Mouse (Mus musculus): ENCODE data around the gene Trir. TPM values are rescaled to one million over a fixed set of nuclear protein-coding genes. Genes with fewer than 3 reads are reported as not detected.

The Trir gene
- polyA plus RNA-seq, 1 experiment = 321 TPM

DNA sequence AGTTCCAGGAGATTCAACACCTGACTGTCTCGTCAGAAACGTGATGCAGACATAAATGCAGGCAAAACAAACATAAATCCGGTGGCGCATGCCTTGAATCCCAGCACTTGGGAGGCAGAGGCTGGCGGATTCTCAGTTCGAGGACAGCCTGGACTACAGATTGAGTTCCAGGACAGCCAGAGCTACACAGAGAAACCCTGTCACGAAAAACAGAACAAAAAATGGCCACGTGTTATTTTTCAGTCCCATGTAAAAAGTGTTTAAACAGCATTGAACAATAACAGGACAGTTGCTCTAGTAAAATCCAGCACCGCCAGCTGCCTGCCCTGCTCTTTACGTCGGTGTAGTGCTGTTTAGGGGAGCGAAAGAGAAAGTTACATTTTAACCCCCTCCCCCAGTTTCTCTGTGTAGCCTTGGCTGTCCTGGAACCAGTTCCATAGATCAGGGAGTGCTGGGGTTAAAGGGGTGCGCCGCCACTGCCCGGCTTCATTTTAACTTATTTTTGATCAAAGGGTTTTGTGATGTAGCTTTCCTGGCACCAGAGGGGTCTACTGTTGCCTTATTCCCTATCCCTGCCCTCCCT is 9.2 kb downstream of the Trir start:
- H3K79me2 ChIP-seq (ENCODE audit: control insufficient read depth, insufficient read depth) = peaks cover 80% of the 10 kb centered on the region
- H3K79me3 ChIP-seq (ENCODE audit: low read depth) = peaks cover 54% of the 10 kb centered on the region
- peak overlapping the region; percentile 79 for H3K4me3 ChIP-seq (ENCODE audit: insufficient read depth, poor library complexity, severe bottlenecking)
- no peak for TF ChIP-seq USF1 (IDR thresholded peaks at IDR 0.05; ENCODE audit: low read depth)
- TF ChIP-seq FOSL1 (IDR thresholded peaks at IDR 0.05; ENCODE audit: insufficient read depth, low read length, poor library complexity, severe bottlenecking) = no peak
- TF ChIP-seq MAX (IDR thresholded peaks at IDR 0.05) = no peak
- no peak for TF ChIP-seq MYOD1 (IDR thresholded peaks at IDR 0.05; ENCODE audit: control insufficient read depth, insufficient read length, low read depth)
- no peak for TF ChIP-seq CTCF (IDR thresholded peaks at IDR 0.05; ENCODE audit: control insufficient read depth, insufficient read depth, insufficient read length)
- no peak for TF ChIP-seq CEBPB (IDR thresholded peaks at IDR 0.05; ENCODE audit: low read depth)
- no peak for TF ChIP-seq MYOG (IDR thresholded peaks at IDR 0.05; ENCODE audit: control insufficient read depth, extremely low read depth, insufficient read length)
- H3K27me3 ChIP-seq (ENCODE audit: control insufficient read depth, insufficient read depth, insufficient read length) = no peaks in the 10 kb centered on the region
- peaks cover 44% of the 10 kb centered on the region for H3K36me3 ChIP-seq (ENCODE audit: control insufficient read depth, insufficient read depth)
- peak overlapping the region; percentile 85 for H3ac ChIP-seq (ENCODE audit: control insufficient read depth, insufficient read length, low read depth)

DNA sequence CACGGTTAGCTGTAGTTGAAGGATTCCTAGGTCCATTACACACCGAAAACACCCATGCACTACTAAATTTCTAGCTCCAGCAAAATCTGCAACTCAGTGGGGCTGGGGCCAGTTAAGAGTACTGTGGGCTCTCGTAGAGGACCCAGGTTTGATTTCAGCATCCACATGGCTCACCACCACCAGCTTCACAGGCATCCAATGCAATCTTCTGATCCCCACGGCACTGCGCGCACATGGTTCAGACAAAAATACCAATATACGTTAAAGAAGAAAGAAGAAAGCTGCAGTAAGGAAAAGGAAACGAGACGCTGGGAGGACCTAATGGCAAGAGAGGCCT is 9.7 kb downstream of the Trir start:
- Histone ChIP-seq H3K79me3 (ENCODE audit: low read depth) (peaks cover 56% of the 10 kb centered on the region), H3K79me2 (ENCODE audit: control insufficient read depth, insufficient read depth) (peaks cover 80% of the 10 kb centered on the region), H3K36me3 (ENCODE audit: control insufficient read depth, insufficient read depth) (peaks cover 46% of the 10 kb centered on the region), H3ac (ENCODE audit: control insufficient read depth, insufficient read length, low read depth) (peak overlapping the region; percentile 85), H3K4me3 (ENCODE audit: insufficient read depth, poor library complexity, severe bottlenecking) (peak overlapping the region; percentile 79), H3K27me3 (ENCODE audit: control insufficient read depth, insufficient read depth, insufficient read length) (no peaks in the 10 kb centered on the region)
- TF ChIP-seq MAX (IDR thresholded peaks at IDR 0.05) (no peak), CEBPB (IDR thresholded peaks at IDR 0.05; ENCODE audit: low read depth) (no peak), CTCF (IDR thresholded peaks at IDR 0.05; ENCODE audit: control insufficient read depth, insufficient read depth, insufficient read length) (no peak), FOSL1 (IDR thresholded peaks at IDR 0.05; ENCODE audit: insufficient read depth, low read length, poor library complexity, severe bottlenecking) (no peak), MYOD1 (IDR thresholded peaks at IDR 0.05; ENCODE audit: control insufficient read depth, insufficient read length, low read depth) (no peak), USF1 (IDR thresholded peaks at IDR 0.05; ENCODE audit: low read depth) (no peak), MYOG (IDR thresholded peaks at IDR 0.05; ENCODE audit: control insufficient read depth, extremely low read depth, insufficient read length) (no peak)

DNA sequence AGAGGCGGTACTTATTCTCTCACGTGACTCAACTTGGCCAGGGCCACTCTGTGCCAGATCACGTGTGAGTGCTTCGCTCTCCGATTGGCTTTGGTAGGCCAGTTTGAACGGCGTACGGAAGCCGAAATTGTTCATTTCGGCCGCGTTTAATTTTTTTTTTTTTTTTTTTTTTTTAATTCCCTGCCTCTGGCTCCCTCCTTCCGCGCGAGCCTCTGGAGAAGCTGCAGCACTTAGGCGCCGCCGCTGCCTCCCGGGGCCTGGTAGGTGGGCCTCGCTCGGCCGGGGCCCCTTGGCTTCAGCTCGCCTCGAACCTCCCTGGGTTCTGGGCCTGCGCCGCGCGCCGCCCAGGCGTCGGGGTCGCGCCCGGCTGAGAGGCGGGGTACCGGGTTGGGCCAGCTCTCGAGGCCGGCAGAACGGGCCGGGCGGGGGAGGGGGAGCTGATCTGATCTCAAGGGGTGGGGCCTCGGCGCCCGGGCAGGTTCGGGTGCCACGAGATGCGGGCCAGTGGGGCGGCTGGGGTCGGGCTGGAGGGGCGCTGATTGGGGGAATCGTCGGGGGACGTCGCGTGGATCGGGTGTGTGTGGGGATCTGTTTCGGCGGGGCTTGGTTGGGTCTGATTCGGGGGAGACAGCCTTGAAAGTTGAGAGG is 10.2 kb downstream of the Trir start, which contains the start of gene Tnpo2:
TSS of gene Tnpo2 (plus strand) at position 198 of the 648 bp plus-strand sequence.
- H3K36me3 ChIP-seq (ENCODE audit: control insufficient read depth, insufficient read depth) = peaks cover 46% of the 10 kb centered on the region
- H3K27me3 ChIP-seq (ENCODE audit: control insufficient read depth, insufficient read depth, insufficient read length) = no peaks in the 10 kb centered on the region
- H3K4me3 ChIP-seq (ENCODE audit: insufficient read depth, poor library complexity, severe bottlenecking) = peak within 1 kb of the TSS; percentile 79
- peak within 1 kb of the TSS; percentile 85 for H3ac ChIP-seq (ENCODE audit: control insufficient read depth, insufficient read length, low read depth)
- peaks cover 52% of the 10 kb centered on the region for H3K79me3 ChIP-seq (ENCODE audit: low read depth)
- peaks cover 80% of the 10 kb centered on the region for H3K79me2 ChIP-seq (ENCODE audit: control insufficient read depth, insufficient read depth)
- TF ChIP-seq MAX (IDR thresholded peaks at IDR 0.05) (peak; percentile 73), MYOG (IDR thresholded peaks at IDR 0.05; ENCODE audit: control insufficient read depth, extremely low read depth, insufficient read length) (no peak), MYOD1 (IDR thresholded peaks at IDR 0.05; ENCODE audit: control insufficient read depth, insufficient read length, low read depth) (no peak), USF1 (IDR thresholded peaks at IDR 0.05; ENCODE audit: low read depth) (peak; percentile 96), CTCF (IDR thresholded peaks at IDR 0.05; ENCODE audit: control insufficient read depth, insufficient read depth, insufficient read length) (no peak)

DNA sequence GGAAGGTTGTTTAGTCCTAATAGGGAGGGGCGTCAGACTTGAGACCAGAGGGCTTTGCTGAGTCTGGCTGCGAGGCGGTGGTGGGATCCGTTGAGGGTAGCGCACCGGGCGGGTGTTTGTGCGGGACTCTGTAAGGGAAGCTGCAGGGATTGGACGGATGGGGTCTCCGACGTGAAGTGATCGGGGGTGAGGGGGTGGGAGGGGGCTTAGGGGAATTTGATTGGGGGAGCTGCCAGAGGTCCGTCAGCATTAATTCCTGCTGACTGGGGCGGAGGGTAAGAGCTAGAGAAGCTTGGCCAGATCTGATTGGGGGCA is 10.7 kb downstream of the Trir start:
- H3K36me3 ChIP-seq (ENCODE audit: control insufficient read depth, insufficient read depth) = peaks cover 46% of the 10 kb centered on the region
- TF ChIP-seq FOSL1 (IDR thresholded peaks at IDR 0.05; ENCODE audit: insufficient read depth, low read length, poor library complexity, severe bottlenecking) (no peak), MYOG (IDR thresholded peaks at IDR 0.05; ENCODE audit: control insufficient read depth, extremely low read depth, insufficient read length) (no peak), MYOD1 (IDR thresholded peaks at IDR 0.05; ENCODE audit: control insufficient read depth, insufficient read length, low read depth) (no peak), MAX (IDR thresholded peaks at IDR 0.05) (no peak), CEBPB (IDR thresholded peaks at IDR 0.05; ENCODE audit: low read depth) (no peak), USF1 (IDR thresholded peaks at IDR 0.05; ENCODE audit: low read depth) (no peak), CTCF (IDR thresholded peaks at IDR 0.05; ENCODE audit: control insufficient read depth, insufficient read depth, insufficient read length) (no peak)
- H3ac ChIP-seq (ENCODE audit: control insufficient read depth, insufficient read length, low read depth) = peak overlapping the region; percentile 74
- H3K4me3 ChIP-seq (ENCODE audit: insufficient read depth, poor library complexity, severe bottlenecking) = peak overlapping the region; percentile 79
- H3K79me2 ChIP-seq (ENCODE audit: control insufficient read depth, insufficient read depth) = peaks cover 80% of the 10 kb centered on the region
- no peaks in the 10 kb centered on the region for H3K27me3 ChIP-seq (ENCODE audit: control insufficient read depth, insufficient read depth, insufficient read length)
- peaks cover 54% of the 10 kb centered on the region for H3K79me3 ChIP-seq (ENCODE audit: low read depth)

DNA sequence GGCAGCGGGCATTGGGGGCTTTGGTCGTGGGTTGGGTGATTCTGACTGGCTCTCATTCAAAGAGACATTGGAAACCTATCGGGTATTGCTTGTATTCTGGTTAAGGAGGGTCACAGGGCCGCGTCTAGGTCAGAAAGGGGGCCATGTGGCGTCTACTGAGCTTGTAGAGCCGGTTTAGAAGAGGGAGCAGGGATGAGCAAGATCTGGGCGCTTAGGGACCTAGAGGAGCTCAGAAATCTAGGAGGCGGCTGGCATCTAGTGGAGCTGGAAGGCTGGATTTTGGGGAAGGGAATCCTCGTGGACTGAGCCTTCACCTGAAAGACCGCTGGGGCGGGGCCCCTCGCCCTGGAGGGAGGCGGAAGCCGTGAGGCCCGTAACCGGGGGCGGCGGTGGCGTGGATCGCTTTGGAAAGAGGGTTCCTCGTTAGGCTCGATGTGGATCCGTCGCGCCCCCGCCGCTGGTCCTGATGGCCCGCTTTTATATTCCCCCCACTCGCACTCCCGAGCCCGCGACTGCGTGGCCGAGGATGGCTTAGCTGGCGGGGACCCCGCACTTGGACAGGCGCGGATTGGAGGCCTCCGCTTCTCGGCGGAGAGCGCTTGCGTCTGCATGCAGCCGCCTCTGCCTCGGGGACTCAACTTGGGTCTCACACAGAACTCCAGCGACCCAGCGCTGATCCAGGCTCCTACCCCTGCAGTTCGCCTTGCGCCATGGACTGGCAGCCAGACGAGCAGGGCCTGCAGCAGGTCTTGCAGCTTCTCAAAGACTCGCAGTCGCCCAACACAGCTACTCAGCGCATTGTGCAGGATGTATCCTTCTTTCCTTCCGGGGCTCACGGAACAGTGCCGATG is 11.3 kb downstream of the Trir start:
- peaks cover 56% of the 10 kb centered on the region for H3K79me3 ChIP-seq (ENCODE audit: low read depth)
- peaks cover 42% of the 10 kb centered on the region for H3K36me3 ChIP-seq (ENCODE audit: control insufficient read depth, insufficient read depth)
- no peaks in the 10 kb centered on the region for H3K27me3 ChIP-seq (ENCODE audit: control insufficient read depth, insufficient read depth, insufficient read length)
- H3K4me3 ChIP-seq (ENCODE audit: insufficient read depth, poor library complexity, severe bottlenecking) = peak overlapping the region; percentile 79
- peaks cover 80% of the 10 kb centered on the region for H3K79me2 ChIP-seq (ENCODE audit: control insufficient read depth, insufficient read depth)
- TF ChIP-seq FOSL1 (IDR thresholded peaks at IDR 0.05; ENCODE audit: insufficient read depth, low read length, poor library complexity, severe bottlenecking) (no peak), MYOG (IDR thresholded peaks at IDR 0.05; ENCODE audit: control insufficient read depth, extremely low read depth, insufficient read length) (no peak), MYOD1 (IDR thresholded peaks at IDR 0.05; ENCODE audit: control insufficient read depth, insufficient read length, low read depth) (no peak), CTCF (IDR thresholded peaks at IDR 0.05; ENCODE audit: control insufficient read depth, insufficient read depth, insufficient read length) (no peak), MAX (IDR thresholded peaks at IDR 0.05) (no peak), CEBPB (IDR thresholded peaks at IDR 0.05; ENCODE audit: low read depth) (no peak), USF1 (IDR thresholded peaks at IDR 0.05; ENCODE audit: low read depth) (no peak)
- H3ac ChIP-seq (ENCODE audit: control insufficient read depth, insufficient read length, low read depth) = peak overlapping the region; percentile 74

Measured in C2C12 (cell line).